Mouse (Mus musculus): ENCODE measurements around the gene Zfp101. TPM values are rescaled to one million over a fixed set of nuclear protein-coding genes. Genes with fewer than 3 reads are reported as not detected.

The Zfp101 gene
- polyA plus RNA-seq (2015; fragmentation: Nextera tagmentation; extraction: Ambion mirVana) = 6.0 and 6.8 TPM in 2 replicates

DNA sequence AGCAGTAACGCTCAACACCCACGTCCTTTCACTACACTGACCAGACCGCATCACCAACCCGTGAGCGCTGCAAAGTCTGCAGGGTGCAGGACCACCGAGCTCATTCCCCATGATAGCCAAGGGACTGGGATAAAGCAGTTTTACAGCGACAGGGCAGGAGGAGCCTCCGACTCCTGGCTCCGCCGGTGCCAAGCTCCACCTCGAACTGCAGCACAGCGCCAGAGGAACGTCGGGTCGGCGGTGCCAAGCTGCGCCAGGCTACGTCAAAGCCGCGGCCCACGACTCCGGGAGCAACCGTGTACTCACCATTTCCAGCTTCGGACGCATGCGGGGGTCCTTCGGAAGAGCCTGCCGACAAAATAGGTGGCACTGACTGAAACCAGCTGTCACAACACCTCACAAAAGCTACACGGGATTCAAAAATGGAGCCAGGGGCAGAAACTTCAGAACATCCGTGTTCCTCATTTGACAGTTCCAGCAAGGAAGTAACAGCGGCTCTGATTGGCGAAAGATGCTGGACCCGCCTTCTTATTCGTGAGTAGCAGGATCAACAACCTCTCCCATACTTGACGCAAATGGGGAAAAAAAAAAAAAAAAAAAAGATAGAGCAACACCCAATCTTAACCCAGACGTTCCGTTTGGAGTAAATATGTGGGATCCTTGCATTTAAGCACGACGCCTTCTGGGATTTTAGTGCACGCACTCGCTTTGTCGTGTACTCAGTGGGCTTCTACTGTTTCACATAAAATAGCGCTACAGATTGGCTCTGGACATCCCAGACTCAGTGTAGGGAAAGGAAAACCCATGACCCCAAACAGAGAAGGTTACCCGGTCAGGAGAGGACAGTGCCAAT is at the start of gene Zfp101:
Zfp101 (minus strand) TSS at position 460 of the 853 bp plus-strand sequence.
- peak within 1 kb of the TSS; percentile 83 for H3K4me2 ChIP-seq (ENCODE audit: low read depth, low read length)
- H3K27me3 ChIP-seq (ENCODE audit: control insufficient read depth, insufficient read depth, low read depth, low read length) = no peaks in the 10 kb centered on the region
- H3K9me3 ChIP-seq (replicated peaks; ENCODE audit: control insufficient read depth, low read length) = no peaks in the 10 kb centered on the region
- WGBS (ENCODE audit: insufficient replicate concordance) = under 1% methylated on average over 44 of the region's 44 CpGs
- peaks cover 10% of the 10 kb centered on the region for H3K4me1 ChIP-seq (ENCODE audit: control insufficient read depth, low read depth, low read length)
- peak within 1 kb of the TSS; percentile 89 for H3K9ac ChIP-seq (ENCODE audit: low read depth, low read length)
- H3K36me3 ChIP-seq (ENCODE audit: control insufficient read depth, insufficient read depth) = no peaks in the 10 kb centered on the region
- peak within 1 kb of the TSS; percentile 91 for H3K4me3 ChIP-seq (ENCODE audit: low read depth, low read length)
- peak; percentile 99 for ATAC-seq (ENCODE audit: low read depth)
- H3K27ac ChIP-seq (ENCODE audit: low read length) = peak within 1 kb of the TSS; percentile 88

DNA sequence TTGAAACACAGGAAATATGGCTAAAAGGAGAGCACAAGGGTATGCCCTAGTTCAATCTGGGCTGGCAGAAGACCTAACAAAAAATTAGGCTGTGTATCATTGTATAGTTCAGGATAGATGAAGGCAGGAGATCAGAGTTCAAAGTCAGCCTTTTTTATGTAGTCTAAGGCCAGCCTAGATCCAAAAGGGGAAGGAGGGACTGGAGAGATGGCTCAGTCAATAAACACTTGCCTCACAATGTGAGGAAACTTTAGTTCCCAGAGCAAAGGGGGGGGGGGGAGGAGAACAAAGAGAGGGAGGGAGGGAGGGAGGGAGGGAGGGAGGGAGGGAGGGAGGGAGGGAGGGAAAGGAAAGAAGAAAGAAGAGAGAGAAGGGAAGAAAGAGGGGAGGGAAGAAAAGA is 46.7 kb upstream of the Zfp101 start:
- ATAC-seq (ENCODE audit: low read depth) = no peak
- H3K4me1 ChIP-seq (ENCODE audit: control insufficient read depth, low read depth, low read length) = no peaks in the 10 kb centered on the region
- no peaks in the 10 kb centered on the region for H3K36me3 ChIP-seq (ENCODE audit: control insufficient read depth, insufficient read depth)
- no peaks in the 10 kb centered on the region for H3K27me3 ChIP-seq (ENCODE audit: control insufficient read depth, insufficient read depth, low read depth, low read length)
- H3K4me3 ChIP-seq (ENCODE audit: low read depth, low read length) = no peak overlapping the region
- no peak overlapping the region for H3K27ac ChIP-seq (ENCODE audit: low read length)
- no peaks in the 10 kb centered on the region for H3K9me3 ChIP-seq (replicated peaks; ENCODE audit: control insufficient read depth, low read length)
- no peak overlapping the region for H3K9ac ChIP-seq (ENCODE audit: low read depth, low read length)
- no peak overlapping the region for H3K4me2 ChIP-seq (ENCODE audit: low read depth, low read length)

GRCm38 (mm10) chr17:33439922-33440321 is 45.5 kb upstream of the Zfp101 start:
- H3K27me3 ChIP-seq (ENCODE audit: control insufficient read depth, insufficient read depth, low read depth, low read length) = no peaks in the 10 kb centered on the region
- no peaks in the 10 kb centered on the region for H3K4me1 ChIP-seq (ENCODE audit: control insufficient read depth, low read depth, low read length)
- no peak overlapping the region for H3K4me3 ChIP-seq (ENCODE audit: low read depth, low read length)
- WGBS (ENCODE audit: insufficient replicate concordance) = 31% methylated on average over 5 of the region's 5 CpGs
- H3K9me3 ChIP-seq (replicated peaks; ENCODE audit: control insufficient read depth, low read length) = no peaks in the 10 kb centered on the region
- no peak for ATAC-seq (ENCODE audit: low read depth)
- H3K4me2 ChIP-seq (ENCODE audit: low read depth, low read length) = no peak overlapping the region
- H3K9ac ChIP-seq (ENCODE audit: low read depth, low read length) = no peak overlapping the region
- no peak overlapping the region for H3K27ac ChIP-seq (ENCODE audit: low read length)
- H3K36me3 ChIP-seq (ENCODE audit: control insufficient read depth, insufficient read depth) = no peaks in the 10 kb centered on the region

- no peak overlapping the region for H3K4me3 ChIP-seq (ENCODE audit: low read depth, low read length)
- no peak overlapping the region for H3K9ac ChIP-seq (ENCODE audit: low read depth, low read length)
- no peaks in the 10 kb centered on the region for H3K27me3 ChIP-seq (ENCODE audit: control insufficient read depth, insufficient read depth, low read depth, low read length)
- no peak overlapping the region for H3K27ac ChIP-seq (ENCODE audit: low read length)
- H3K36me3 ChIP-seq (ENCODE audit: control insufficient read depth, insufficient read depth) = no peaks in the 10 kb centered on the region
- ATAC-seq (ENCODE audit: low read depth) = no peak
- WGBS (ENCODE audit: insufficient replicate concordance) = 65% methylated on average over 1 of the region's 1 CpGs
- H3K4me1 ChIP-seq (ENCODE audit: control insufficient read depth, low read depth, low read length) = no peaks in the 10 kb centered on the region
- no peak overlapping the region for H3K4me2 ChIP-seq (ENCODE audit: low read depth, low read length)
- H3K9me3 ChIP-seq (replicated peaks; ENCODE audit: control insufficient read depth, low read length) = no peaks in the 10 kb centered on the region
These were observed 44.7 kb upstream of the Zfp101 start for GRCm38 (mm10) chr17:33439148-33439547.

GRCm38 (mm10) chr17:33432019-33432946 is 37.8 kb upstream of the Zfp101 start, which contains the start of gene Actl9:
TSS of gene Actl9 (plus strand) at chr17:33432896.
- Histone ChIP-seq H3K36me3 (ENCODE audit: control insufficient read depth, insufficient read depth) (no peaks in the 10 kb centered on the region), H3K9me3 (replicated peaks; ENCODE audit: control insufficient read depth, low read length) (no peaks in the 10 kb centered on the region), H3K4me2 (ENCODE audit: low read depth, low read length) (no peak within 1 kb of the TSS), H3K27me3 (ENCODE audit: control insufficient read depth, insufficient read depth, low read depth, low read length) (no peaks in the 10 kb centered on the region), H3K9ac (ENCODE audit: low read depth, low read length) (no peak within 1 kb of the TSS), H3K4me1 (ENCODE audit: control insufficient read depth, low read depth, low read length) (no peaks in the 10 kb centered on the region), H3K4me3 (ENCODE audit: low read depth, low read length) (no peak within 1 kb of the TSS), H3K27ac (ENCODE audit: low read length) (no peak within 1 kb of the TSS)
- 17% methylated on average over 3 of the region's 3 CpGs for WGBS (ENCODE audit: insufficient replicate concordance)
- ATAC-seq (ENCODE audit: low read depth) = peak; percentile 58

GRCm38 (mm10) chr17:33392271-33392670 is 2.2 kb downstream of the Zfp101 start:
- no peak for ATAC-seq (ENCODE audit: low read depth)
- H3K27me3 ChIP-seq (ENCODE audit: control insufficient read depth, insufficient read depth, low read depth, low read length) = no peaks in the 10 kb centered on the region
- no peak overlapping the region for H3K4me2 ChIP-seq (ENCODE audit: low read depth, low read length)
- 79% methylated on average over 5 of the region's 5 CpGs for WGBS (ENCODE audit: insufficient replicate concordance)
- no peak overlapping the region for H3K27ac ChIP-seq (ENCODE audit: low read length)
- H3K9me3 ChIP-seq (replicated peaks; ENCODE audit: control insufficient read depth, low read length) = no peaks in the 10 kb centered on the region
- no peak overlapping the region for H3K4me3 ChIP-seq (ENCODE audit: low read depth, low read length)
- H3K9ac ChIP-seq (ENCODE audit: low read depth, low read length) = no peak overlapping the region
- peaks cover 10% of the 10 kb centered on the region for H3K4me1 ChIP-seq (ENCODE audit: control insufficient read depth, low read depth, low read length)
- no peaks in the 10 kb centered on the region for H3K36me3 ChIP-seq (ENCODE audit: control insufficient read depth, insufficient read depth)

GRCm38 (mm10) chr17:33385705-33386104 is 8.7 kb downstream of the Zfp101 start:
- Histone ChIP-seq H3K36me3 (ENCODE audit: control insufficient read depth, insufficient read depth) (peaks cover 31% of the 10 kb centered on the region), H3K27me3 (ENCODE audit: control insufficient read depth, insufficient read depth, low read depth, low read length) (no peaks in the 10 kb centered on the region), H3K4me3 (ENCODE audit: low read depth, low read length) (no peak overlapping the region), H3K9me3 (replicated peaks; ENCODE audit: control insufficient read depth, low read length) (no peaks in the 10 kb centered on the region), H3K27ac (ENCODE audit: low read length) (no peak overlapping the region), H3K4me1 (ENCODE audit: control insufficient read depth, low read depth, low read length) (no peaks in the 10 kb centered on the region), H3K4me2 (ENCODE audit: low read depth, low read length) (no peak overlapping the region), H3K9ac (ENCODE audit: low read depth, low read length) (no peak overlapping the region)
- ATAC-seq (ENCODE audit: low read depth) = no peak

- no peak for ATAC-seq (ENCODE audit: low read depth)
- Histone ChIP-seq H3K9me3 (replicated peaks; ENCODE audit: control insufficient read depth, low read length) (no peaks in the 10 kb centered on the region), H3K36me3 (ENCODE audit: control insufficient read depth, insufficient read depth) (no peaks in the 10 kb centered on the region), H3K4me2 (ENCODE audit: low read depth, low read length) (no peak overlapping the region), H3K4me1 (ENCODE audit: control insufficient read depth, low read depth, low read length) (no peaks in the 10 kb centered on the region), H3K4me3 (ENCODE audit: low read depth, low read length) (no peak overlapping the region), H3K9ac (ENCODE audit: low read depth, low read length) (no peak overlapping the region), H3K27ac (ENCODE audit: low read length) (no peak overlapping the region), H3K27me3 (ENCODE audit: control insufficient read depth, insufficient read depth, low read depth, low read length) (no peaks in the 10 kb centered on the region)
- 72% methylated on average over 3 of the region's 3 CpGs for WGBS (ENCODE audit: insufficient replicate concordance)
These were observed 21.6 kb downstream of the Zfp101 start for GRCm38 (mm10) chr17:33372795-33373194.
